Mouse (Mus musculus): ENCODE measurements around the gene Elmod1.
A peak's percentile ranks its signal among the peaks of the same experiment; 100 is the strongest.

Gene Elmod1

DNA sequence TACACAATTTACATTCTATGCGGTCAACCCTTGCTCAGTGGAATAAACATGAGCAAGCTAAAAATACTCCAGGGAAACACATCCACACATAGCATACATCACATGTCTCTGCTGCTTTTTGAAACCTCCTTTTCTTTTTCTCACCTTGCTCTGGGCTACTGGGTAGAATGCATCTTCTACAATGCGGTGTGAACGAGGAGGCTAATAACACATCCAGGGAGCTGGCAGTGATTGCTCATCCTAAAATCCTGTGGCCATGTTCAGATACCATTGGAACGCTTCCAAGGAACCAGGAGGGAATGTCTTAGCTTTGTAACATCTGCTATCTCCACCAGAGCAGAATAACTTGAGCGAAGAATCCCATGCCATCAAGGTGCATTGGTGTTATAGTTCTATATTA, 64.8 kb downstream of the Elmod1 start:
- no peak for DNase-seq (ENCODE audit: low read depth, low spot score)

- no peak for DNase-seq (ENCODE audit: low read depth, low spot score)
These were observed 68.3 kb downstream of the Elmod1 start for GRCm38 (mm10) chr9:53906798-53907197.

DNA sequence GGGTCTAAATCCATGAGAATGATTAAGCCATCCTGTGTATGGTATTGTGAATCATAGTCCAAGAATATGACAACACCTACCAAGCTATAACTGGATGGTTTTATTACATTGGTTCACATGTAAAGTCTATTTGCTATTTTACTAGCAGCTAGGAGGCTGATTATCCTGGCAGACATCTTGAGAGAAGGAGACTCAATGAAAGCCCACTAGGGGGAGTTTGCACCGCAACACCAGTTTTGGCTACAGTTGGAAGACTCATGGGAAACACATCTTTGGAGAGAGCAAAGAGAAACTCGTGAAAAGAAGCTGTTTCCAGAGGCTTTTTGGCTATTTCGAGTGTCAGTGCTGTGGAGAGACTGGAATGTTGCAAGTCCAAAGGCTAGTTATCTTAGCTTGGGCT, 69.7 kb downstream of the Elmod1 start:
- peak; percentile 24 for DNase-seq (ENCODE audit: low read depth, low spot score)

- DNase-seq (ENCODE audit: low read depth, low spot score), result no peak
These were observed 71.8 kb downstream of the Elmod1 start for GRCm38 (mm10) chr9:53903215-53903842.

DNA sequence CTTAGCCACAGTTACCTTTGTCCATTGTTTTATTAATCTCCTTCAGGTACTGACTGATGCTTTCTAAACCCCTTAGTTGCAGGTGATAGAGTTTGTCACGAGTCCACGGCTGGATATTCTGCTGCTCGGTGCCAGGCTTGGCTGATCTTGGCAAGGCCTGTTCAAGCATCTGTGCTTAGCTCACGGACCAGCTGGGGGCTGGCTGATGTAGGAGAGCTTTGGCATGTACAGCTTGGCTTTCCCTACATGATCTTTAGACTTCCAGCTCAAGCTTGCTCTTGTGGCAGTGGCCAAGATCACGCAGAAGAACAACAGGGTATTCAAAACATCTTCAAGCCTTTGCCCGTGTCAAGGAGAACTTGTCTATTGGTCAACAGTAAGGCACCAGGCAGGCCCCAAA, 75.3 kb downstream of the Elmod1 start:
- DNase-seq (ENCODE audit: low read depth, low spot score), result no peak

- DNase-seq (ENCODE audit: low read depth, low spot score), result no peak
These were observed 79.3 kb downstream of the Elmod1 start for GRCm38 (mm10) chr9:53895827-53896226.

- DNase-seq (ENCODE audit: low read depth, low spot score), result peak; percentile 51
These were observed 85.0 kb downstream of the Elmod1 start for GRCm38 (mm10) chr9:53890075-53890474.

GRCm38 (mm10) chr9:53883588-53884280, 91.4 kb downstream of the Elmod1 start:
- DNase-seq (ENCODE audit: low read depth, low spot score), result no peak

DNA sequence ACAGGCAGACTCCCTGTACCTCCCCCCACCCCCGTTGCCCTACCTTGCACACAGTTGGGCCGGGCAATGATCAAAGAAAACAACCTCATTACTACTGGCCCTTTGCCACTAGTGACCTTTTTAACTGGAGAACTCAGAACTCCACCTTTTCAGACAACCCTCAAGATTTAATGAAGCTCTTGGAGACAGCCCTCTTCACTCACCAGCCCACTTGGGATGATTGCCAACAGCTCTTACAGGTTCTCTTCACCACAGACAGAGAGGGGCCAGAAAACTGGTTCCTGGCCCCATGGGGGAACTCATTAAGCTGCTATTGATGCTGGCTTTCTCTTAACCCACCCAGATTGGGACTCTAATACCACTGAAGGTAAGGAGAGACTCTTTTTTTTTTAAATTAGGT, 97.7 kb downstream of the Elmod1 start:
- DNase-seq (ENCODE audit: low read depth, low spot score), result no peak

DNA sequence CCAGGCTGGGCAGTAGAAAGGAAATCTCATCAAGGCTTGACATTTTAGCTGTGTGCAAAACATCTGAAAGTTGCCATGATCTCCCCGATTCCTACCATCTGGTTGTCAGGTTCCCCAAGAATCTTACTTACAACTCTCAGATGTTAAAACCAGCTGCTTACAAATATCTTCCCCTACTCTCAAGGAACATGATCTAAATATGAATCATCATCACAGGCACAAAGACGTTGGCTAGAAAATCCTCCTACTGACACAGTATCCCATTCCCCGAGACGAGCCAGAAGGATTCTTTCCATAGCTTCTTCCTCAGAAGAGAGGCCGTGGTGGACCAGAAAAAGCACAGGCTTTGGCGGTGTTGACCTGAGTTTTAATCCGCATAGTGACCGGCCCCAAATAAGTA, 101.9 kb downstream of the Elmod1 start:
- no peak for DNase-seq (ENCODE audit: low read depth, low spot score)
